Mouse (Mus musculus): Measurements from ENCODE around the gene Sgk2. TPM values are rescaled to one million over a fixed set of nuclear protein-coding genes. Genes with fewer than 3 reads are reported as not detected.

Sgk2 gene
- polyA plus RNA-seq, 1 experiment from 2014 or later, result not detected

DNA sequence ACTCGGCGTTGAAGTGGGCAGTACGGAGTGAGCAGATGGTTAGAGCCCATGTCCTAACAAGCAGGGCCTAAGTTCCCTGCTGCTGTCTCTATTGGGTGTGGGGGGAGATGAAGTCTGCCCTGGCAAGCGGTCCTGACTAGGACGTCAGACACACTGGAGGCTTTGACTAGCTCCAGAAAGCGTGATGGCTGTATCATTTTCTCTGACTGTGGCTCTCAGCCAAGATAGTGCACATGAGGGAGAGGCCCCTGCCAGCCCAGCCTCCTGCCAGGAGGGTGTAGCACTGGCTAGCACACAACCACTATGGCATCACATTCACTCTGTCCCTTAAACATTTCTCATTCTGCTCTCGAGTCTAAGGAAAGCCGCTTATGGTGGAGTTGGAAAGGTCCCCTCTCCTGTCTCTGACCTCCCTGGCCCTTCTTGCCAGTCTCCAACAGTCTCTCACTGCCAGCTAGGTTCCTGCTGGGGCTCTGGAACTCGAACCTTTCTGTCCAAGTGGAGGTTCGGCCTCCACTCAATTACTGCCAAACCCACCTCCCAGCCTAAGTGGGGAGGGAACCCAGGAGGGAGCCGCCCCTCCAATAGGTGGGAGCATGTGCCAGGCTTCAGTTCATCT lies 11.9 kb upstream of the Sgk2 start:
- 68% methylated on average over 11 of the region's 11 CpGs for WGBS
- no peak overlapping the region for H3K4me2 ChIP-seq (replicated peaks; ENCODE audit: low read depth, low read length)
- H3K27ac ChIP-seq (ENCODE audit: low read length), result no peak overlapping the region
- ATAC-seq (ENCODE audit: insufficient number of reproducible peaks, insufficient read depth, low FRiP score, low read depth), result no peak; the same call in 1 of the 2 replicates
- no peaks in the 10 kb centered on the region for H3K9me3 ChIP-seq (ENCODE audit: control insufficient read depth, low read depth, low read length)
- no peaks in the 10 kb centered on the region for H3K27me3 ChIP-seq (ENCODE audit: control insufficient read depth, insufficient read depth, low read length)
- no peaks in the 10 kb centered on the region for H3K36me3 ChIP-seq (ENCODE audit: control insufficient read depth, insufficient read depth, low read length)
- H3K9ac ChIP-seq (replicated peaks; ENCODE audit: low read depth, low read length), result no peak overlapping the region
- peaks cover 8% of the 10 kb centered on the region; the same call in 1 of the 2 replicates for H3K4me1 ChIP-seq (ENCODE audit: control insufficient read depth, insufficient read depth, low read length)
- no peak overlapping the region for H3K4me3 ChIP-seq (ENCODE audit: low read depth, low read length)

DNA sequence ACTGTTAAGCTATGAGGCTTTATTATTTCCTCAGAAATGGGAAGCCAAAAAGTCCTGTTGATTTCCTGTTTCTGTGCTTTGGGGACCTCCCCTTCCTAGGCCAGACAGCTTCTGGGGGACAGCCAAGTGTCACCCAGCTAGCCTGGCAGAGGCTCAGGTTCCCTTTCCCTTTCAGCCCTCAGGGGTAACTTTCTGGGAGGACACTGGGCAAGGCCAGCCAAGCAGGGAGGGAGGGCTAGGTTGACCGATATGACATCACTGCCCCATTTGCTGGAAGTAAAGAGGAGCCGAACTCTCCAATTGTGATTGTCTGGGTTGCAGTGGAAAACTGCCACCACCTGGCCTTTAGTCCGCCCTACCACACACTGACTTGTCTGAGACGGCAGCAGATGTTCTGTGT lies 11.1 kb upstream of the Sgk2 start:
- no peak for ATAC-seq (ENCODE audit: insufficient number of reproducible peaks, insufficient read depth, low FRiP score, low read depth)
- Histone ChIP-seq H3K4me1 (ENCODE audit: control insufficient read depth, insufficient read depth, low read length) (peaks cover 8% of the 10 kb centered on the region; the same call in 1 of the 2 replicates), H3K9me3 (ENCODE audit: control insufficient read depth, low read depth, low read length) (no peaks in the 10 kb centered on the region), H3K27me3 (ENCODE audit: control insufficient read depth, insufficient read depth, low read length) (no peaks in the 10 kb centered on the region), H3K4me3 (ENCODE audit: low read depth, low read length) (no peak overlapping the region), H3K27ac (ENCODE audit: low read length) (no peak overlapping the region), H3K36me3 (ENCODE audit: control insufficient read depth, insufficient read depth, low read length) (no peaks in the 10 kb centered on the region), H3K4me2 (replicated peaks; ENCODE audit: low read depth, low read length) (no peak overlapping the region), H3K9ac (replicated peaks; ENCODE audit: low read depth, low read length) (no peak overlapping the region)
- 62% methylated on average over 4 of the region's 4 CpGs for WGBS

- no peaks in the 10 kb centered on the region for H3K27me3 ChIP-seq (ENCODE audit: control insufficient read depth, insufficient read depth, low read length)
- no peak for ATAC-seq (ENCODE audit: insufficient number of reproducible peaks, insufficient read depth, low FRiP score, low read depth)
- WGBS, result 80% methylated on average over 6 of the region's 6 CpGs
- no peak overlapping the region for H3K27ac ChIP-seq (ENCODE audit: low read length)
- no peak overlapping the region for H3K4me2 ChIP-seq (replicated peaks; ENCODE audit: low read depth, low read length)
- no peak overlapping the region for H3K4me3 ChIP-seq (ENCODE audit: low read depth, low read length)
- no peaks in the 10 kb centered on the region for H3K4me1 ChIP-seq (ENCODE audit: control insufficient read depth, insufficient read depth, low read length)
- H3K9me3 ChIP-seq (ENCODE audit: control insufficient read depth, low read depth, low read length), result no peaks in the 10 kb centered on the region
- no peaks in the 10 kb centered on the region for H3K36me3 ChIP-seq (ENCODE audit: control insufficient read depth, insufficient read depth, low read length)
- H3K9ac ChIP-seq (replicated peaks; ENCODE audit: low read depth, low read length), result no peak overlapping the region
Measured at GRCm38 (mm10) chr2:162984381-162984780, 2.7 kb upstream of the Sgk2 start.

GRCm38 (mm10) chr2:162985923-162986322 lies 1.2 kb upstream of the Sgk2 start:
- WGBS, result 60% methylated on average over 3 of the region's 3 CpGs
- no peak overlapping the region for H3K27ac ChIP-seq (ENCODE audit: low read length)
- no peaks in the 10 kb centered on the region for H3K4me1 ChIP-seq (ENCODE audit: control insufficient read depth, insufficient read depth, low read length)
- ATAC-seq (ENCODE audit: insufficient number of reproducible peaks, insufficient read depth, low FRiP score, low read depth), result no peak
- no peak overlapping the region for H3K4me2 ChIP-seq (replicated peaks; ENCODE audit: low read depth, low read length)
- no peak overlapping the region for H3K4me3 ChIP-seq (ENCODE audit: low read depth, low read length)
- no peaks in the 10 kb centered on the region for H3K9me3 ChIP-seq (ENCODE audit: control insufficient read depth, low read depth, low read length)
- no peaks in the 10 kb centered on the region for H3K36me3 ChIP-seq (ENCODE audit: control insufficient read depth, insufficient read depth, low read length)
- H3K27me3 ChIP-seq (ENCODE audit: control insufficient read depth, insufficient read depth, low read length), result no peaks in the 10 kb centered on the region
- H3K9ac ChIP-seq (replicated peaks; ENCODE audit: low read depth, low read length), result no peak overlapping the region

DNA sequence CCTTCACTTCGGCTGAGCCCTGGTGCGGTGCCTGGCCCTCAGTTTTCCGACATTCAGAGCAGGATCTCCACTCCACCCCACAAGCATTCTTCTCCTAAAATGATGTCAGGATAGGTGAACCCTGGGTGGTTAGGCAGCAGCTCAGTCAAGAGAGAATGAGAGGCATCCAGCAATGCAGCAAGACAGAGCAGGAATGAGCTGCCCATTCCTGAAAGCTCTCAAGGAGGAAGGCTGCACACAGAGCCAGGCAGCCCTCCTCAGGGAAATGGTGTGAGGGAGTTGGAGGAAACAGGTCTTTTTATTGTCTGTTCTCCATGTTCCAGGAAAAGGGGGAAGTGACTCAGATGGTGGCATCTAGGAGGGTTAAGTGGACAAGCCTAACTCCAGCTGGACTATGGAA lies 366 bp upstream of the Sgk2 start:
- no peak overlapping the region for H3K9ac ChIP-seq (replicated peaks; ENCODE audit: low read depth, low read length)
- 55% methylated on average over 3 of the region's 3 CpGs for WGBS
- no peak for ATAC-seq (ENCODE audit: insufficient number of reproducible peaks, insufficient read depth, low FRiP score, low read depth)
- H3K9me3 ChIP-seq (ENCODE audit: control insufficient read depth, low read depth, low read length), result no peaks in the 10 kb centered on the region
- no peaks in the 10 kb centered on the region for H3K27me3 ChIP-seq (ENCODE audit: control insufficient read depth, insufficient read depth, low read length)
- no peak overlapping the region for H3K27ac ChIP-seq (ENCODE audit: low read length)
- H3K4me1 ChIP-seq (ENCODE audit: control insufficient read depth, insufficient read depth, low read length), result no peaks in the 10 kb centered on the region
- no peak overlapping the region for H3K4me3 ChIP-seq (ENCODE audit: low read depth, low read length)
- H3K4me2 ChIP-seq (replicated peaks; ENCODE audit: low read depth, low read length), result no peak overlapping the region
- H3K36me3 ChIP-seq (ENCODE audit: control insufficient read depth, insufficient read depth, low read length), result no peaks in the 10 kb centered on the region

DNA sequence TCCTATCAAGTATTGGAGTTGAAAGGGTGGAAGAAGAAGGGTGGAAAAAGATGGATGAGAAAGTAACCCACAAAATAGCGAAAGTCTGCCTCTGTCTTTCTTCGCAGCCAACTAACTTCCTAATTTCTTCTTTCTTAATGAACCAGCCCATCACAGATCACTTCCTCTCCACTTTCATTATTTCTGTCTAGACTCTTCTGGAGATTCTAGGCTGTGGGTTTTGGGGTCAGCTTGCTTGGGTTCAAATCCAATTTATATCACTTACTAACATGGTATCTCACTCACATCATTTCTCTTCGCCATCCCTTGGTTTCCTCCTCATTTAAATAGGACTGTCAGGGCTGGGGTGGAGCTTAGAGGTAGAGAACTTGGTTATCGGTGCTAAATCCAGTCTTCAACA lies 1.1 kb downstream of the Sgk2 start:
- Histone ChIP-seq H3K9me3 (ENCODE audit: control insufficient read depth, low read depth, low read length) (no peaks in the 10 kb centered on the region), H3K4me3 (ENCODE audit: low read depth, low read length) (no peak overlapping the region), H3K27me3 (ENCODE audit: control insufficient read depth, insufficient read depth, low read length) (no peaks in the 10 kb centered on the region), H3K27ac (ENCODE audit: low read length) (no peak overlapping the region), H3K4me2 (replicated peaks; ENCODE audit: low read depth, low read length) (no peak overlapping the region), H3K9ac (replicated peaks; ENCODE audit: low read depth, low read length) (no peak overlapping the region), H3K4me1 (ENCODE audit: control insufficient read depth, insufficient read depth, low read length) (no peaks in the 10 kb centered on the region), H3K36me3 (ENCODE audit: control insufficient read depth, insufficient read depth, low read length) (no peaks in the 10 kb centered on the region)
- no peak for ATAC-seq (ENCODE audit: insufficient number of reproducible peaks, insufficient read depth, low FRiP score, low read depth)
- WGBS, result 91% methylated on average over 4 of the region's 4 CpGs

- H3K9ac ChIP-seq (replicated peaks; ENCODE audit: low read depth, low read length), result no peak overlapping the region
- WGBS, result 36% methylated on average over 6 of the region's 6 CpGs
- no peaks in the 10 kb centered on the region for H3K36me3 ChIP-seq (ENCODE audit: control insufficient read depth, insufficient read depth, low read length)
- no peaks in the 10 kb centered on the region for H3K27me3 ChIP-seq (ENCODE audit: control insufficient read depth, insufficient read depth, low read length)
- ATAC-seq (ENCODE audit: insufficient number of reproducible peaks, insufficient read depth, low FRiP score, low read depth), result no peak
- no peak overlapping the region for H3K27ac ChIP-seq (ENCODE audit: low read length)
- H3K9me3 ChIP-seq (ENCODE audit: control insufficient read depth, low read depth, low read length), result no peaks in the 10 kb centered on the region
- H3K4me1 ChIP-seq (ENCODE audit: control insufficient read depth, insufficient read depth, low read length), result no peaks in the 10 kb centered on the region
- H3K4me2 ChIP-seq (replicated peaks; ENCODE audit: low read depth, low read length), result no peak overlapping the region
- H3K4me3 ChIP-seq (ENCODE audit: low read depth, low read length), result no peak overlapping the region
Measured at GRCm38 (mm10) chr2:162991394-162992083, 4.4 kb downstream of the Sgk2 start.

DNA sequence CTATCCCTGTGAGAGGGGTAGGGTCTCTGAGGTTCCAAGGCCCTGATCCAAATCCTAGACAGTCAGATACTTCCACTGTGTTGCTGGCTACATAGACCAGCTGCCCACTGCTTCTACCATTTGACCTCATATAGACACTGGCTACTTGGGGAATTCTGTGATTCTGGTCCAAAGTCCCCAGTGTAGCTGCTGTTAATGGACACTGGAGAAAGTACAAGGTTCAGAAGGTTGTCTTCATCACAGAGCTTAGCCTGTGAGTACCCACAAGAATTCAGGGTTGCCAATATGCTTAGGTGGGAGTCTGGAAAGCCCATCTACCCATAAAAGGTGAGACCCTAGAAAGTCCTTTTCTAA lies 4.9 kb downstream of the Sgk2 start:
- no peak overlapping the region for H3K4me3 ChIP-seq (ENCODE audit: low read depth, low read length)
- H3K9me3 ChIP-seq (ENCODE audit: control insufficient read depth, low read depth, low read length), result no peaks in the 10 kb centered on the region
- no peak overlapping the region for H3K4me2 ChIP-seq (replicated peaks; ENCODE audit: low read depth, low read length)
- no peak overlapping the region for H3K27ac ChIP-seq (ENCODE audit: low read length)
- H3K9ac ChIP-seq (replicated peaks; ENCODE audit: low read depth, low read length), result no peak overlapping the region
- H3K4me1 ChIP-seq (ENCODE audit: control insufficient read depth, insufficient read depth, low read length), result no peaks in the 10 kb centered on the region
- ATAC-seq (ENCODE audit: insufficient number of reproducible peaks, insufficient read depth, low FRiP score, low read depth), result no peak
- no peaks in the 10 kb centered on the region for H3K27me3 ChIP-seq (ENCODE audit: control insufficient read depth, insufficient read depth, low read length)
- H3K36me3 ChIP-seq (ENCODE audit: control insufficient read depth, insufficient read depth, low read length), result no peaks in the 10 kb centered on the region

Measured in stomach, embryonic 14.5 days (tissue).